Mouse (Mus musculus) heart, postnatal 0 days (tissue): ENCODE measurements around the gene Tbxas1. TPM values are rescaled to one million over a fixed set of nuclear protein-coding genes. Genes with fewer than 3 reads are reported as not detected.
A peak's percentile ranks its signal among the peaks of the same experiment; 100 is the strongest.

ENCODE experiments used
- ATAC-seq: fragments of 200-750 bp; cut with Nextera tagmentation; 2 replicates; pipeline ENCODE4 v1.8.0; 2017; ENCODE audit warnings: low read depth, moderate number of reproducible peaks, moderate library complexity; ENCODE audit not compliant: insufficient read depth
- DNase-seq: peaks from one replicate; pipeline ENCODE4 v3.0.0-alpha.2; 2016; ENCODE audit warnings: low spot score
- H3K27ac ChIP-seq: fragments of 300-500 bp; sonication (generic); 2 replicates; pipeline ENCODE4 v1.5.1; 2014; ENCODE audit warnings: low read depth, mild to moderate bottlenecking
- H3K27me3 ChIP-seq: fragments of 300-500 bp; sonication (generic); 2 replicates; pipeline ENCODE4 v1.6.1; 2014; ENCODE audit warnings: low read length, mixed read lengths; ENCODE audit not compliant: control insufficient read depth, insufficient read depth
- H3K36me3 ChIP-seq: fragments of 300-500 bp; sonication (generic); replicated peaks from 2 replicates; pipeline ENCODE4 v1.6.1; 2014; ENCODE audit warnings: low read length, mixed read lengths; ENCODE audit not compliant: control insufficient read depth, insufficient read depth
- H3K4me1 ChIP-seq: fragments of 300-500 bp; sonication (generic); 2 replicates; pipeline ENCODE4 v1.6.1; 2014; ENCODE audit warnings: antibody characterized with exemption; ENCODE audit not compliant: control insufficient read depth, insufficient read depth
- H3K4me2 ChIP-seq: fragments of 300-500 bp; sonication (generic); 2 replicates; pipeline ENCODE4 v1.6.1; 2014; ENCODE audit warnings: low read depth, mild to moderate bottlenecking, low read length, moderate library complexity
- H3K4me3 ChIP-seq: fragments of 300-500 bp; sonication (generic); 2 replicates; pipeline ENCODE4 v1.5.1; 2014; ENCODE audit warnings: low read depth, low read length
- H3K9ac ChIP-seq: fragments of 300-500 bp; sonication (generic); replicated peaks from 2 replicates; pipeline ENCODE4 v1.6.1; 2014; ENCODE audit warnings: low read depth, low read length, mixed read lengths
- H3K9me3 ChIP-seq: fragments of 300-500 bp; sonication (generic); replicated peaks from 2 replicates; pipeline ENCODE4 v1.6.1; 2016; ENCODE audit warnings: low read length; ENCODE audit not compliant: control insufficient read depth
- CTCF ChIP-seq: IDR thresholded peaks from 2 replicates; pipeline ENCODE4 v1.5.1; 2016; ENCODE audit warnings: antibody characterized with exemption, control low read depth, low read depth
- EP300 ChIP-seq: IDR thresholded peaks from 2 replicates; pipeline ENCODE4 v1.6.1; 2016; ENCODE audit warnings: antibody characterized with exemption, low read depth
- WGBS: fragments of 180-500 bp; shearing (Covaris S2); extraction: QIAGEN DNeasy Blood & Tissue Kit; methylation state at CpG from one replicate; pipeline ENCODE4 v1.1.7; 2014; 5-methylcytosine and 5-hydroxymethylcytosine counted together
- polyA plus RNA-seq: library from polyadenylated mRNA; unstranded; fragments of >200 nt; fragmentation: Nextera tagmentation; extraction: Ambion mirVana; gene quantifications from 2 replicates; pipeline ENCODE4 v1.2.1, GENCODE M21; 2015
- total RNA-seq: library from RNA; depleted of rRNA; stranded (reverse); fragments of >200 nt; gene quantifications from 2 replicates; pipeline ENCODE4 v1.2.3, GENCODE M21; 2014; ENCODE audit warnings: low replicate concordance

Gene Tbxas1
- total and polyA plus RNA-seq, 2 experiments from 2014 or later: 0.64 to 1.6 TPM

- no peaks in the 10 kb centered on the region for H3K36me3 ChIP-seq
- H3K4me2 ChIP-seq: no peak overlapping the region
- H3K9me3 ChIP-seq: 0 out of 2 replicates have a peak, but pooled peaks cover 3% of the 10 kb centered on the region
- no peak overlapping the region for H3K9ac ChIP-seq
- no peaks in the 10 kb centered on the region for H3K27me3 ChIP-seq
- WGBS: 82% methylated on average over 8 of the region's 8 CpGs
- TF ChIP-seq EP300: no peak
- no peak for TF ChIP-seq CTCF
- H3K4me1 ChIP-seq: peaks cover under 1% of the 10 kb centered on the region; the same call in 1 of the 2 replicates
- no peak for ATAC-seq
- H3K4me3 ChIP-seq: no peak overlapping the region
- no peak overlapping the region for H3K27ac ChIP-seq
- DNase-seq: no peak
These were observed 69.2 kb downstream of the Tbxas1 start for GRCm38 (mm10) chr6:38944392-38944791.

- H3K4me3 ChIP-seq: no peak overlapping the region
- ATAC-seq (no peak), DNase-seq (no peak)
- no peak overlapping the region for H3K4me2 ChIP-seq
- no peaks in the 10 kb centered on the region for H3K27me3 ChIP-seq
- TF ChIP-seq EP300 (no peak), CTCF (no peak)
- no peaks in the 10 kb centered on the region for H3K36me3 ChIP-seq
- 76% methylated on average over 7 of the region's 7 CpGs for WGBS
- no peak overlapping the region for H3K27ac ChIP-seq
- H3K9ac ChIP-seq: no peak overlapping the region
- H3K9me3 ChIP-seq: 0 out of 2 replicates have a peak, but pooled peaks cover 3% of the 10 kb centered on the region
- peaks cover 5% of the 10 kb centered on the region for H3K4me1 ChIP-seq
These were observed 69.6 kb downstream of the Tbxas1 start for GRCm38 (mm10) chr6:38944826-38945225.

GRCm38 (mm10) chr6:38945681-38946080 lies 70.5 kb downstream of the Tbxas1 start:
- Histone ChIP-seq H3K4me1 (peaks cover 13% of the 10 kb centered on the region), H3K27ac (no peak overlapping the region), H3K4me3 (no peak overlapping the region), H3K36me3 (no peaks in the 10 kb centered on the region), H3K9ac (no peak overlapping the region), H3K4me2 (no peak overlapping the region), H3K9me3 (0 out of 2 replicates have a peak, but pooled peaks cover 3% of the 10 kb centered on the region), H3K27me3 (no peaks in the 10 kb centered on the region)
- no peak for DNase-seq
- 83% methylated on average over 3 of the region's 3 CpGs for WGBS
- ATAC-seq: no peak
- no peak for TF ChIP-seq EP300
- no peak for TF ChIP-seq CTCF

- Histone ChIP-seq H3K9me3 (0 out of 2 replicates have a peak, but pooled peaks cover 3% of the 10 kb centered on the region), H3K27ac (no peak overlapping the region), H3K9ac (no peak overlapping the region), H3K4me3 (no peak overlapping the region), H3K4me2 (no peak overlapping the region), H3K27me3 (no peaks in the 10 kb centered on the region), H3K36me3 (no peaks in the 10 kb centered on the region), H3K4me1 (peaks cover 20% of the 10 kb centered on the region)
- 88% methylated on average over 4 of the region's 4 CpGs for WGBS
- ATAC-seq (no peak), DNase-seq (no peak)
- no peak for TF ChIP-seq CTCF
These were observed 72.1 kb downstream of the Tbxas1 start for GRCm38 (mm10) chr6:38947282-38947681.

GRCm38 (mm10) chr6:38949683-38950161 lies 74.5 kb downstream of the Tbxas1 start:
- Histone ChIP-seq H3K36me3 (no peaks in the 10 kb centered on the region), H3K9me3 (no peaks in the 10 kb centered on the region), H3K27ac (peak overlapping the region; percentile 73), H3K9ac (no peak overlapping the region), H3K27me3 (no peaks in the 10 kb centered on the region), H3K4me3 (no peak overlapping the region), H3K4me2 (peak overlapping the region; percentile 15; the same call in 1 of the 2 replicates), H3K4me1 (peaks cover 20% of the 10 kb centered on the region)
- DNase-seq (peak; percentile 58), ATAC-seq (peak; percentile 79)
- WGBS: 21% methylated on average over 5 of the region's 5 CpGs
- TF ChIP-seq CTCF (no peak), EP300 (no peak)

- Histone ChIP-seq H3K9ac (no peak overlapping the region), H3K9me3 (no peaks in the 10 kb centered on the region), H3K4me1 (peaks cover 20% of the 10 kb centered on the region), H3K27me3 (no peaks in the 10 kb centered on the region), H3K36me3 (no peaks in the 10 kb centered on the region), H3K27ac (peak overlapping the region; percentile 73), H3K4me3 (no peak overlapping the region), H3K4me2 (no peak overlapping the region)
- ATAC-seq: no peak
- no peak for DNase-seq
- no peak for TF ChIP-seq CTCF
- TF ChIP-seq EP300: no peak
- WGBS: under 1% methylated on average over 4 of the region's 4 CpGs
These were observed 75.1 kb downstream of the Tbxas1 start for GRCm38 (mm10) chr6:38950341-38950740.
